Mouse (Mus musculus) intestine, postnatal 0 days (tissue): ENCODE data around the gene Atp2b4. TPM values are rescaled to one million over a fixed set of nuclear protein-coding genes. Genes with fewer than 3 reads are reported as not detected.

Experiments used
- ATAC-seq: fragments of 200-750 bp; cut with Nextera tagmentation; 2 replicates; pipeline ENCODE4 v1.8.0; 2017; ENCODE audit warnings: mild to moderate bottlenecking, moderate TSS enrichment, moderate library complexity
- H3K27ac ChIP-seq: fragments of 300-500 bp; sonication (generic); 2 replicates; pipeline ENCODE4 v1.5.1; 2014; ENCODE audit warnings: mild to moderate bottlenecking, low read depth, low read length, moderate library complexity
- H3K27me3 ChIP-seq: fragments of 300-500 bp; sonication (generic); replicated peaks from 2 replicates; pipeline ENCODE4 v1.6.1; 2014; ENCODE audit warnings: low read length, mixed read lengths; ENCODE audit not compliant: control insufficient read depth, insufficient read depth
- H3K36me3 ChIP-seq: fragments of 300-500 bp; sonication (generic); 2 replicates; pipeline ENCODE4 v1.6.1; 2014; ENCODE audit warnings: mild to moderate bottlenecking, moderate library complexity; ENCODE audit not compliant: control insufficient read depth, insufficient read depth
- H3K4me1 ChIP-seq: fragments of 300-500 bp; sonication (generic); replicated peaks from 2 replicates; pipeline ENCODE4 v1.6.1; 2014; ENCODE audit warnings: antibody characterized with exemption, low read length, mixed read lengths; ENCODE audit not compliant: control insufficient read depth, insufficient read depth
- H3K4me2 ChIP-seq: fragments of 300-500 bp; sonication (generic); replicated peaks from 2 replicates; pipeline ENCODE4 v1.6.1; 2014; ENCODE audit warnings: low read depth, mild to moderate bottlenecking, moderate library complexity
- H3K4me3 ChIP-seq: fragments of 300-500 bp; sonication (generic); 2 replicates; pipeline ENCODE4 v1.5.1; 2014; ENCODE audit warnings: low read depth, low read length
- H3K9ac ChIP-seq: fragments of 300-500 bp; sonication (generic); 2 replicates; pipeline ENCODE4 v1.6.1; 2014; ENCODE audit warnings: mild to moderate bottlenecking, low read depth, low read length
- H3K9me3 ChIP-seq: fragments of 300-500 bp; sonication (generic); 2 replicates; pipeline ENCODE4 v1.6.1; 2016; ENCODE audit warnings: mixed run types; ENCODE audit not compliant: control insufficient read depth
- CTCF ChIP-seq: sonication (generic); IDR thresholded peaks from 2 replicates; pipeline ENCODE4 v1.5.1; 2016; ENCODE audit warnings: low read depth, mild to moderate bottlenecking, control low read depth, antibody characterized with exemption, moderate library complexity
- WGBS: fragments of 180-500 bp; shearing (Covaris S2); extraction: QIAGEN DNeasy Blood & Tissue Kit; methylation state at CpG from one replicate; pipeline ENCODE4 v1.1.7; 2014; 5-methylcytosine and 5-hydroxymethylcytosine counted together
- polyA plus RNA-seq: library from polyadenylated mRNA; unstranded; fragments of >200 nt; fragmentation: Nextera tagmentation; extraction: Ambion mirVana; gene quantifications from 2 replicates; pipeline ENCODE4 v1.2.1, GENCODE M21; 2015

Atp2b4 gene
- polyA plus RNA-seq, 1 experiment from 2014 or later = 9.8 TPM

GRCm38 (mm10) chr1:133820100-133820499, 19.3 kb upstream of the Atp2b4 start:
- H3K9me3 ChIP-seq = no peaks in the 10 kb centered on the region
- no peaks in the 10 kb centered on the region for H3K36me3 ChIP-seq
- ATAC-seq = no peak
- no peak overlapping the region for H3K4me2 ChIP-seq
- WGBS = 41% methylated on average over 2 of the region's 2 CpGs
- H3K9ac ChIP-seq = no peak overlapping the region
- H3K27me3 ChIP-seq = no peaks in the 10 kb centered on the region
- no peak for TF ChIP-seq CTCF
- no peak overlapping the region for H3K27ac ChIP-seq
- H3K4me1 ChIP-seq = no peaks in the 10 kb centered on the region
- H3K4me3 ChIP-seq = no peak overlapping the region

DNA sequence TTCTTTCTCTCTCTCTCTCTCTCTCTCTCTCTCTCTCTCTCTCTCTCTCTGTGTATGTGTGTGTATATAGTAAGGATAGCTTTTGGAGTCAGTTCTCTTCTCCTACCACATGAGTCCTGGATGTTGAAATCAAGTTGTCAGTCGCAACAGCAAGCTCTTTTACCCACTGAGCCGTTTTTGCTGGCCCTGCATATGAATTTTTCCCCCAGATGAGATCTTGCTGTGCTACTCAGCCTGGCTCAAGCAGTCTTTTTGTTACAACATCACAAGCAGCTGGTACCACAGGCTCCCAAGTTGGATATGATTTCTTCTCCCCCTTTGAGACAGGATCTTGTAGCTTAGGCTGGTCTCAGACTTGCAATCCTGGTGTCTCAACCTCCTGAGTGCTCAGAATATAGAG, 17.7 kb upstream of the Atp2b4 start:
- Histone ChIP-seq H3K27me3 (no peaks in the 10 kb centered on the region), H3K4me3 (no peak overlapping the region), H3K9me3 (no peaks in the 10 kb centered on the region), H3K36me3 (no peaks in the 10 kb centered on the region), H3K27ac (no peak overlapping the region), H3K4me2 (no peak overlapping the region), H3K4me1 (no peaks in the 10 kb centered on the region), H3K9ac (no peak overlapping the region)
- WGBS = 80% methylated on average over 2 of the region's 2 CpGs
- TF ChIP-seq CTCF = no peak
- no peak for ATAC-seq

GRCm38 (mm10) chr1:133815747-133816491, 15.1 kb upstream of the Atp2b4 start:
- no peaks in the 10 kb centered on the region for H3K36me3 ChIP-seq
- no peaks in the 10 kb centered on the region for H3K9me3 ChIP-seq
- no peak overlapping the region for H3K4me2 ChIP-seq
- TF ChIP-seq CTCF = no peak
- no peak overlapping the region for H3K27ac ChIP-seq
- H3K4me3 ChIP-seq = no peak overlapping the region
- H3K4me1 ChIP-seq = no peaks in the 10 kb centered on the region
- no peak for ATAC-seq
- no peaks in the 10 kb centered on the region for H3K27me3 ChIP-seq
- H3K9ac ChIP-seq = no peak overlapping the region
- 54% methylated on average over 12 of the region's 12 CpGs for WGBS

GRCm38 (mm10) chr1:133809376-133809775, 8.5 kb upstream of the Atp2b4 start:
- ATAC-seq = no peak
- Histone ChIP-seq H3K36me3 (no peaks in the 10 kb centered on the region), H3K4me1 (no peaks in the 10 kb centered on the region), H3K4me3 (no peak overlapping the region), H3K9me3 (no peaks in the 10 kb centered on the region), H3K27ac (no peak overlapping the region), H3K27me3 (no peaks in the 10 kb centered on the region), H3K4me2 (no peak overlapping the region), H3K9ac (no peak overlapping the region)
- WGBS = 65% methylated on average over 5 of the region's 5 CpGs
- no peak for TF ChIP-seq CTCF

- Histone ChIP-seq H3K4me3 (no peak overlapping the region), H3K36me3 (no peaks in the 10 kb centered on the region), H3K9me3 (no peaks in the 10 kb centered on the region), H3K4me2 (no peak overlapping the region), H3K4me1 (no peaks in the 10 kb centered on the region), H3K27ac (no peak overlapping the region), H3K9ac (no peak overlapping the region), H3K27me3 (no peaks in the 10 kb centered on the region)
- ATAC-seq = no peak
- WGBS = 78% methylated on average over 8 of the region's 8 CpGs
- no peak for TF ChIP-seq CTCF
These were observed 7.2 kb upstream of the Atp2b4 start for GRCm38 (mm10) chr1:133808020-133808419.

- Histone ChIP-seq H3K9me3 (no peaks in the 10 kb centered on the region), H3K9ac (no peak overlapping the region), H3K4me1 (peaks cover 12% of the 10 kb centered on the region), H3K27ac (no peak overlapping the region), H3K27me3 (no peaks in the 10 kb centered on the region), H3K4me2 (no peak overlapping the region), H3K4me3 (no peak overlapping the region), H3K36me3 (no peaks in the 10 kb centered on the region)
- no peak for ATAC-seq
- 61% methylated on average over 5 of the region's 5 CpGs for WGBS
- no peak for TF ChIP-seq CTCF
These were observed 902 bp upstream of the Atp2b4 start for GRCm38 (mm10) chr1:133801743-133802142.
